Mouse (Mus musculus) lung, postnatal 0 days (tissue): ENCODE measurements at regions not wholly inside any gene's neighbourhood (a gene's known extent, or its start where the extent isn't known, plus 50 kb on each side); places are given as distances from the start of the nearest gene placed in this dataset.

Source experiments
- CTCF ChIP-seq: IDR thresholded peaks from 2 replicates; pipeline ENCODE4 v1.5.1; 2016; ENCODE audit warnings: antibody characterized with exemption, mild to moderate bottlenecking
- EP300 ChIP-seq: IDR thresholded peaks from 2 replicates; pipeline ENCODE4 v1.6.1; 2016; ENCODE audit warnings: antibody characterized with exemption, mild to moderate bottlenecking, control low read depth

GRCm38 (mm10) chr5:29025045-29025444, 170.7 kb upstream of the Rnf32 start:
- TF ChIP-seq EP300, result no peak
- no peak for TF ChIP-seq CTCF
